ENCODE assay signal across 26 mouse cellular contexts in genomic region chr6:119324776-119325175, GRCm38 (mm10). TPM values are rescaled to one million over a fixed set of nuclear protein-coding genes. Genes with fewer than 3 reads are reported as not detected.
DNase-seq lines count a peak whose midpoint lies in the region; ATAC-seq and TF ChIP-seq lines count a peak whose summit lies in the region.
"Had no signal": no experiment of that assay in that cellular context is flagged by ENCODE, and none has a peak within 500 bp of the region (broad histone marks: within the 10 kb centered on the region; RNA-seq: fewer than 3 reads in every experiment).

No protein-coding gene starts in this region.

- TF ChIP-seq EP300 in ES-Bruce4 (IDR thresholded peaks at IDR 0.05; ENCODE audit: insufficient read depth, low read depth, low read length) = peak; percentile 79

- DNase-seq in ES-E14 (ENCODE audit: low read depth, low spot score) (peak; percentile 65), WW6 (ENCODE audit: low read depth, low spot score) (peak; percentile 52)
- no peak for DNase-seq in cerebellum, adult 11-12 months
- DNase-seq in left cerebral cortex, postnatal 25 days (ENCODE audit: low spot score in 2 of 2) = no peak
- DNase-seq in hindbrain, embryonic 11.5 days (ENCODE audit: low spot score) = no peak
- DNase-seq: adrenal gland, adult 2 months; adrenal gland, postnatal 14 days; adrenal gland, postnatal 36 days; cerebellum, adult 18-20 months; cerebellum, adult 8-10 months; cerebellum, adult 9-11 months; cerebellum, postnatal 36 days; embryo, embryonic 11 days had no signal

- H3K36me3 ChIP-seq in ES-Bruce4 (ENCODE audit: control insufficient read depth, insufficient read depth, low read length, poor library complexity, severe bottlenecking) (no peaks in the 10 kb centered on the region), ES-E14 (ENCODE audit: control insufficient read depth, insufficient read depth, low read length, poor library complexity, severe bottlenecking) (no peaks in the 10 kb centered on the region)
- H3K36me3 ChIP-seq in hindbrain, embryonic 11.5 days (ENCODE audit: control insufficient read depth, insufficient read depth, low read length) = no peaks in the 10 kb centered on the region
- H3K36me3 ChIP-seq in heart, embryonic 11.5 days (ENCODE audit: control insufficient read depth, insufficient read depth, low read length) = no peaks in the 10 kb centered on the region
- H3K36me3 ChIP-seq: embryonic facial prominence, embryonic 13.5 days; embryonic facial prominence, embryonic 15.5 days; forebrain, embryonic 10.5 days; forebrain, embryonic 12.5 days had no signal

- H3K27ac ChIP-seq in ES-Bruce4 (ENCODE audit: insufficient read depth, low read length) (no peak overlapping the region), ES-E14 (ENCODE audit: insufficient read depth, low read depth, low read length, poor library complexity, severe bottlenecking) (no peak overlapping the region)
- no peak overlapping the region for H3K27ac ChIP-seq in hindbrain, embryonic 11.5 days (ENCODE audit: low read depth, low read length)
- H3K27ac ChIP-seq in heart, embryonic 11.5 days (ENCODE audit: low read depth, low read length) = no peak overlapping the region
- H3K27ac ChIP-seq: embryonic facial prominence, embryonic 13.5 days; embryonic facial prominence, embryonic 15.5 days; forebrain, embryonic 10.5 days; forebrain, embryonic 12.5 days had no signal

- H3K9me3 ChIP-seq in ES-Bruce4 (replicated peaks; ENCODE audit: control insufficient read depth, insufficient read depth, low read length, poor library complexity, severe bottlenecking) (no peaks in the 10 kb centered on the region), ES-E14 (ENCODE audit: control insufficient read depth, insufficient read depth, low read depth, low read length) (no peaks in the 10 kb centered on the region)
- H3K9me3 ChIP-seq in hindbrain, embryonic 11.5 days (ENCODE audit: control insufficient read depth, low read length) = no peaks in the 10 kb centered on the region
- H3K9me3 ChIP-seq in heart, embryonic 11.5 days (replicated peaks; ENCODE audit: control insufficient read depth, low read length) = no peaks in the 10 kb centered on the region
- H3K9me3 ChIP-seq: embryonic facial prominence, embryonic 13.5 days; embryonic facial prominence, embryonic 15.5 days; forebrain, embryonic 10.5 days; forebrain, embryonic 12.5 days had no signal

- intact Hi-C loops in left cerebral cortex, postnatal 25 days (cut with DNase I) = loop anchor here (5.0 kb wide), 1 partner anchor 77 kb away; no protein-coding TSS in a partner anchor

- TF ChIP-seq CTCF in ES-Bruce4 (IDR thresholded peaks at IDR 0.05; ENCODE audit: low read depth, low read length) = no peak

- no peak for TF ChIP-seq POLR2A in ES-Bruce4 (IDR thresholded peaks at IDR 0.05; ENCODE audit: insufficient read depth, low read length)

- no peak overlapping the region for H3K4me2 ChIP-seq in hindbrain, embryonic 11.5 days (replicated peaks; ENCODE audit: low read depth, low read length)
- H3K4me2 ChIP-seq in heart, embryonic 11.5 days = no peak overlapping the region
- H3K4me2 ChIP-seq: embryonic facial prominence, embryonic 13.5 days; embryonic facial prominence, embryonic 15.5 days; forebrain, embryonic 12.5 days had no signal

- in situ Hi-C loops in ES-E14 (cut with MboI; ENCODE audit: low sequenced_read_pairs in 2 of 2, unreplicated experiment in 2 of 2) = no loop called here

- 46% methylated on average over 10 of the region's 10 CpGs for WGBS in hindbrain, embryonic 11.5 days
- 56% methylated on average over 10 of the region's 10 CpGs for WGBS in heart, embryonic 11.5 days (ENCODE audit: insufficient replicate concordance)

- ATAC-seq in hindbrain, embryonic 11.5 days (ENCODE audit: low FRiP score) = no peak
- no peak for ATAC-seq in heart, embryonic 11.5 days (replicated peaks; ENCODE audit: insufficient number of reproducible peaks, low FRiP score, low TSS enrichment)
- ATAC-seq: forebrain, embryonic 14.5 days; forebrain, embryonic 16.5 days had no signal

- peaks cover 22% of the 10 kb centered on the region for H3K4me1 ChIP-seq in ES-Bruce4 (ENCODE audit: control insufficient read depth, insufficient read depth, low read length)
- H3K4me1 ChIP-seq in ES-E14 (ENCODE audit: control insufficient read depth in 2 of 2, insufficient read depth in 2 of 2, low read length in 2 of 2, poor library complexity in 1 of 2) = peaks cover 7 to 51% of the 10 kb centered on the region in 2 experiments
- peaks cover 2% of the 10 kb centered on the region; the same call in 1 of the 2 replicates for H3K4me1 ChIP-seq in hindbrain, embryonic 11.5 days (replicated peaks; ENCODE audit: control insufficient read depth, insufficient read depth, low read length)
- peaks cover 9% of the 10 kb centered on the region for H3K4me1 ChIP-seq in heart, embryonic 11.5 days (ENCODE audit: control insufficient read depth, insufficient read depth, low read length)

- H3K4me3 ChIP-seq in ES-Bruce4 (ENCODE audit: low read depth, low read length) (no peak overlapping the region), ES-E14 (ENCODE audit: insufficient read depth in 1 of 2, low read depth in 1 of 2, low read length in 2 of 2, poor library complexity in 1 of 2, severe bottlenecking in 1 of 2) (no peak overlapping the region)
- no peak overlapping the region for H3K4me3 ChIP-seq in hindbrain, embryonic 11.5 days (ENCODE audit: low read depth, low read length)
- H3K4me3 ChIP-seq in heart, embryonic 11.5 days (ENCODE audit: low read depth, low read length) = no peak overlapping the region
- H3K4me3 ChIP-seq: embryonic facial prominence, embryonic 13.5 days; embryonic facial prominence, embryonic 15.5 days; erythroblast, embryonic 14.5 days; forebrain, embryonic 10.5 days; forebrain, embryonic 12.5 days had no signal

- no peaks in the 10 kb centered on the region for H3K27me3 ChIP-seq in ES-Bruce4 (ENCODE audit: control insufficient read depth, insufficient read depth, low read length, poor library complexity, severe bottlenecking)
- H3K27me3 ChIP-seq in hindbrain, embryonic 11.5 days (ENCODE audit: control insufficient read depth, insufficient read depth, low read length) = peaks cover 15% of the 10 kb centered on the region
- H3K27me3 ChIP-seq in heart, embryonic 11.5 days (ENCODE audit: control insufficient read depth, insufficient read depth, low read length) = peaks cover 59% of the 10 kb centered on the region

- H3K9ac ChIP-seq in ES-Bruce4 (ENCODE audit: low read depth, poor library complexity, severe bottlenecking) (no peak overlapping the region), ES-E14 (ENCODE audit: insufficient read depth, low read depth, low read length, poor library complexity, severe bottlenecking) (no peak overlapping the region)
- H3K9ac ChIP-seq in hindbrain, embryonic 11.5 days (ENCODE audit: low read depth, low read length) = no peak overlapping the region
- H3K9ac ChIP-seq in heart, embryonic 11.5 days (ENCODE audit: low read depth, low read length) = no peak overlapping the region
- H3K9ac ChIP-seq: embryonic facial prominence, embryonic 13.5 days; embryonic facial prominence, embryonic 15.5 days; forebrain, embryonic 12.5 days had no signal

TF ChIP-seq in ES-E14, 5 proteins besides CTCF, POLR2A, EP300 and RAD21:
- TF ChIP-seq CHD2 (IDR thresholded peaks at IDR 0.05; ENCODE audit: low read depth, low read length) = no peak
- TF ChIP-seq MAFK (IDR thresholded peaks at IDR 0.05; ENCODE audit: insufficient read depth, low read depth, low read length) = no peak
- TF ChIP-seq ZC3H11A (IDR thresholded peaks at IDR 0.05; ENCODE audit: borderline replicate concordance, low read depth, low read length) = no peak
- TF ChIP-seq HCFC1 (IDR thresholded peaks at IDR 0.05; ENCODE audit: borderline replicate concordance, insufficient read depth, low read length) = no peak
- no peak for TF ChIP-seq ZNF384 (IDR thresholded peaks at IDR 0.05; ENCODE audit: low read depth, low read length)
TF ChIP-seq in ES-E14: peak in this region for 0.

RNA-seq across cellular contexts. Expression of gene Lrtm2, which starts 5.8 kb away (rescaled TPM):
- 0.49 TPM in 1 of 2 replicates, not detected in the other for polyA plus RNA-seq in ES-Bruce4 (2011; ENCODE audit: insufficient read depth, insufficient read length, low read depth, missing spikeins)
- total RNA-seq in ES-E14 (2012; rRNA removed) = 1.3 and 1.5 TPM in 2 replicates
- 10 to 100 TPM; 52.0 to 56.5 TPM for total RNA-seq in left cerebral cortex, postnatal 25 days (2021)
- 0.14 TPM in 1 of 2 replicates, not detected in the other for polyA plus RNA-seq in hindbrain, embryonic 11.5 days (2014; fragmentation: Nextera tagmentation; extraction: Ambion mirVana)
- 0.20 TPM in 1 of 2 replicates, not detected in the other for polyA plus RNA-seq in heart, embryonic 11.5 days (2014; fragmentation: Nextera tagmentation; extraction: Ambion mirVana)
- total RNA-seq: adrenal gland, postnatal 14 days; common myeloid progenitor, adult 5-6 weeks; MEL had no signal
- polyA plus RNA-seq: adrenal gland, adult 2 months; C2C12; embryonic facial prominence, embryonic 11.5 days; embryonic facial prominence, embryonic 13.5 days; erythroblast, embryonic 14.5 days had no signal

Comparison
In these comparisons a context has a peak if more than half of its experiments do, and no peak if none do; other contexts are left out.
1. DNase-seq: peak in ES-E14 (single experiment) and WW6 (single experiment); none in cerebellum, adult 11-12 months (single experiment), left cerebral cortex, postnatal 25 days (0 of 2) and hindbrain, embryonic 11.5 days (single experiment).